Mouse (Mus musculus) forebrain, embryonic 12.5 days (tissue): ENCODE data around the gene Tfb2m. TPM values are rescaled to one million over a fixed set of nuclear protein-coding genes. Genes with fewer than 3 reads are reported as not detected.
"Not testable (repeated sequence)": the region's sequence is repeated elsewhere in the genome, so short reads cannot be mapped to it uniquely, and the experiment has no call there.

Experiments
- ATAC-seq: fragments of 200-750 bp; cut with Nextera tagmentation; 2 replicates; pipeline ENCODE4 v1.8.0; 2017; ENCODE audit warnings: moderate TSS enrichment; ENCODE audit not compliant: low FRiP score
- H3K27ac ChIP-seq: fragments of 300-500 bp; sonication (generic); 2 replicates; pipeline ENCODE4 v1.5.1; 2016; ENCODE audit warnings: mild to moderate bottlenecking
- H3K27me3 ChIP-seq: fragments of 300-500 bp; sonication (generic); 2 replicates; pipeline ENCODE4 v1.6.1; 2016; ENCODE audit warnings: mild to moderate bottlenecking
- H3K36me3 ChIP-seq: fragments of 300-500 bp; sonication (generic); replicated peaks from 2 replicates; pipeline ENCODE4 v1.6.1; 2016; ENCODE audit warnings: mild to moderate bottlenecking
- H3K4me1 ChIP-seq: fragments of 300-500 bp; sonication (generic); 2 replicates; pipeline ENCODE4 v1.6.1; 2016
- H3K4me2 ChIP-seq: fragments of 300-500 bp; sonication (generic); 2 replicates; pipeline ENCODE4 v1.6.1; 2016; ENCODE audit warnings: mild to moderate bottlenecking, moderate library complexity
- H3K4me3 ChIP-seq: fragments of 300-500 bp; sonication (generic); replicated peaks from 2 replicates; pipeline ENCODE4 v1.5.1; 2016; ENCODE audit warnings: mild to moderate bottlenecking
- H3K9ac ChIP-seq: fragments of 300-500 bp; sonication (generic); 2 replicates; pipeline ENCODE4 v1.6.1; 2016; ENCODE audit warnings: mild to moderate bottlenecking
- H3K9me3 ChIP-seq: fragments of 300-500 bp; sonication (generic); 2 replicates; pipeline ENCODE4 v1.6.1; 2016
- WGBS: fragments of 180-500 bp; shearing (Covaris S2); methylation state at CpG from one replicate; pipeline ENCODE4 v1.1.7; 2016; 5-methylcytosine and 5-hydroxymethylcytosine counted together
- polyA plus RNA-seq: library from polyadenylated mRNA; unstranded; fragments of >200 nt; fragmentation: Nextera tagmentation; extraction: Ambion mirVana; gene quantifications from 2 replicates; pipeline ENCODE4 v1.2.1, GENCODE M21; 2016

Tfb2m gene
- 33.6 and 33.7 TPM in 2 replicates for polyA plus RNA-seq

GRCm38 (mm10) chr1:179545768-179546550 is at the start of gene Tfb2m, which contains the start of gene Cnst:
Gene Tfb2m (minus strand): TSS chr1:179546267.
Gene Cnst (plus strand): TSS chr1:179546370.
- H3K27me3 ChIP-seq, H3K9me3 ChIP-seq, H3K36me3 ChIP-seq: not testable (repeated sequence)
- peak within 1 kb of the TSS; percentile 80 for H3K4me3 ChIP-seq
- peak within 1 kb of the TSS; percentile 77 for H3K4me2 ChIP-seq
- peak within 1 kb of the TSS; percentile 78 for H3K9ac ChIP-seq
- under 1% methylated on average over 69 of the region's 69 CpGs for WGBS
- peak; percentile 100 for ATAC-seq
- peak within 1 kb of the TSS; percentile 96 for H3K27ac ChIP-seq
- H3K4me1 ChIP-seq = peaks cover 28% of the 10 kb centered on the region

- no peak overlapping the region for H3K4me2 ChIP-seq
- H3K27me3 ChIP-seq = no peaks in the 10 kb centered on the region
- H3K4me1 ChIP-seq = no peaks in the 10 kb centered on the region
- ATAC-seq = no peak
- H3K4me3 ChIP-seq = no peak overlapping the region
- no peak overlapping the region for H3K9ac ChIP-seq
- H3K36me3 ChIP-seq = peaks cover 8% of the 10 kb centered on the region; the same call in 1 of the 2 replicates
- H3K27ac ChIP-seq = no peak overlapping the region
- 66% methylated on average over 7 of the region's 7 CpGs for WGBS
- H3K9me3 ChIP-seq = no peaks in the 10 kb centered on the region
Observed at GRCm38 (mm10) chr1:179592972-179593371, 46.9 kb upstream of the Tfb2m start.

GRCm38 (mm10) chr1:179592143-179592542 is 46.1 kb upstream of the Tfb2m start:
- 84% methylated on average over 2 of the region's 2 CpGs for WGBS
- Histone ChIP-seq H3K4me3 (no peak overlapping the region), H3K9ac (no peak overlapping the region), H3K27ac (no peak overlapping the region), H3K9me3 (no peaks in the 10 kb centered on the region), H3K4me1 (no peaks in the 10 kb centered on the region), H3K4me2 (no peak overlapping the region), H3K27me3 (no peaks in the 10 kb centered on the region), H3K36me3 (peaks cover 8% of the 10 kb centered on the region; the same call in 1 of the 2 replicates)
- no peak for ATAC-seq

- no peak for ATAC-seq
- no peak overlapping the region for H3K4me3 ChIP-seq
- no peaks in the 10 kb centered on the region for H3K27me3 ChIP-seq
- no peak overlapping the region for H3K9ac ChIP-seq
- 85% methylated on average over 12 of the region's 12 CpGs for WGBS
- H3K4me2 ChIP-seq = no peak overlapping the region
- peaks cover 1% of the 10 kb centered on the region for H3K4me1 ChIP-seq
- H3K36me3 ChIP-seq = peaks cover 8% of the 10 kb centered on the region; the same call in 1 of the 2 replicates
- H3K9me3 ChIP-seq = no peaks in the 10 kb centered on the region
- no peak overlapping the region for H3K27ac ChIP-seq
Observed at GRCm38 (mm10) chr1:179591639-179592038, 45.6 kb upstream of the Tfb2m start.

- H3K4me2 ChIP-seq = no peak overlapping the region
- H3K36me3 ChIP-seq = peaks cover 7% of the 10 kb centered on the region; the same call in 1 of the 2 replicates
- no peak overlapping the region for H3K4me3 ChIP-seq
- no peak overlapping the region for H3K27ac ChIP-seq
- H3K27me3 ChIP-seq = no peaks in the 10 kb centered on the region
- WGBS = 82% methylated on average over 4 of the region's 4 CpGs
- peaks cover 5% of the 10 kb centered on the region for H3K4me1 ChIP-seq
- no peak overlapping the region for H3K9ac ChIP-seq
- H3K9me3 ChIP-seq = no peaks in the 10 kb centered on the region
- no peak for ATAC-seq
Observed at GRCm38 (mm10) chr1:179588230-179588629, 42.2 kb upstream of the Tfb2m start.

GRCm38 (mm10) chr1:179586430-179587095 is 40.5 kb upstream of the Tfb2m start:
- peaks cover 5% of the 10 kb centered on the region for H3K4me1 ChIP-seq
- no peak overlapping the region for H3K4me2 ChIP-seq
- H3K27ac ChIP-seq = no peak overlapping the region
- WGBS = 57% methylated on average over 3 of the region's 3 CpGs
- H3K4me3 ChIP-seq = no peak overlapping the region
- no peak overlapping the region for H3K9ac ChIP-seq
- ATAC-seq = no peak
- no peaks in the 10 kb centered on the region for H3K27me3 ChIP-seq
- H3K36me3 ChIP-seq = no peaks in the 10 kb centered on the region
- H3K9me3 ChIP-seq = no peaks in the 10 kb centered on the region

GRCm38 (mm10) chr1:179585646-179586045 is 39.6 kb upstream of the Tfb2m start:
- no peak overlapping the region for H3K27ac ChIP-seq
- WGBS = 83% methylated on average over 9 of the region's 9 CpGs

GRCm38 (mm10) chr1:179584220-179584619 is 38.2 kb upstream of the Tfb2m start:
- no peak overlapping the region for H3K27ac ChIP-seq
- no peak overlapping the region for H3K9ac ChIP-seq
- no peaks in the 10 kb centered on the region for H3K27me3 ChIP-seq
- H3K4me2 ChIP-seq = no peak overlapping the region
- H3K36me3 ChIP-seq = peaks cover 10% of the 10 kb centered on the region; the same call in 1 of the 2 replicates
- no peak for ATAC-seq
- H3K9me3 ChIP-seq = no peaks in the 10 kb centered on the region
- 91% methylated on average over 4 of the region's 4 CpGs for WGBS
- peaks cover 5% of the 10 kb centered on the region for H3K4me1 ChIP-seq
- no peak overlapping the region for H3K4me3 ChIP-seq

More at GRCm38 (mm10) chr1:179585646-179586045, 39.6 kb upstream of the Tfb2m start:
- no peaks in the 10 kb centered on the region for H3K27me3 ChIP-seq
- H3K9me3 ChIP-seq = no peaks in the 10 kb centered on the region
- peaks cover 5% of the 10 kb centered on the region for H3K4me1 ChIP-seq
- H3K4me3 ChIP-seq = no peak overlapping the region
- no peak for ATAC-seq
- H3K4me2 ChIP-seq = no peak overlapping the region
- no peaks in the 10 kb centered on the region for H3K36me3 ChIP-seq
- no peak overlapping the region for H3K9ac ChIP-seq

- H3K27me3 ChIP-seq = no peaks in the 10 kb centered on the region
- no peak overlapping the region for H3K4me3 ChIP-seq
- ATAC-seq = no peak
- no peak overlapping the region for H3K9ac ChIP-seq
- H3K27ac ChIP-seq = no peak overlapping the region
- H3K4me1 ChIP-seq = peaks cover 5% of the 10 kb centered on the region
- peaks cover 11% of the 10 kb centered on the region; the same call in 1 of the 2 replicates for H3K36me3 ChIP-seq
- H3K4me2 ChIP-seq = no peak overlapping the region
- H3K9me3 ChIP-seq = no peaks in the 10 kb centered on the region
- WGBS = 93% methylated on average over 3 of the region's 3 CpGs
Observed at GRCm38 (mm10) chr1:179583090-179583489, 37.0 kb upstream of the Tfb2m start.

- H3K4me2 ChIP-seq = no peak overlapping the region
- H3K4me1 ChIP-seq = peaks cover 5% of the 10 kb centered on the region
- no peak for ATAC-seq
- H3K36me3 ChIP-seq = peaks cover 11% of the 10 kb centered on the region; the same call in 1 of the 2 replicates
- H3K4me3 ChIP-seq = no peak overlapping the region
- no peak overlapping the region for H3K27ac ChIP-seq
- no peaks in the 10 kb centered on the region for H3K27me3 ChIP-seq
- no peak overlapping the region for H3K9ac ChIP-seq
- H3K9me3 ChIP-seq = no peaks in the 10 kb centered on the region
- WGBS = 75% methylated on average over 6 of the region's 6 CpGs
Observed at GRCm38 (mm10) chr1:179582021-179582433, 36.0 kb upstream of the Tfb2m start.

GRCm38 (mm10) chr1:179581422-179581821 is 35.4 kb upstream of the Tfb2m start:
- H3K9me3 ChIP-seq = no peaks in the 10 kb centered on the region
- H3K4me2 ChIP-seq = no peak overlapping the region
- no peak for ATAC-seq
- no peak overlapping the region for H3K27ac ChIP-seq
- no peak overlapping the region for H3K4me3 ChIP-seq
- WGBS = 88% methylated on average over 10 of the region's 10 CpGs
- no peak overlapping the region for H3K9ac ChIP-seq
- H3K27me3 ChIP-seq = no peaks in the 10 kb centered on the region
- H3K36me3 ChIP-seq = peaks cover 11% of the 10 kb centered on the region; the same call in 1 of the 2 replicates
- H3K4me1 ChIP-seq = peaks cover 1% of the 10 kb centered on the region

- peaks cover 11% of the 10 kb centered on the region; the same call in 1 of the 2 replicates for H3K36me3 ChIP-seq
- H3K27ac ChIP-seq = no peak overlapping the region
- H3K4me3 ChIP-seq = no peak overlapping the region
- H3K27me3 ChIP-seq = no peaks in the 10 kb centered on the region
- 85% methylated on average over 8 of the region's 8 CpGs for WGBS
- H3K9ac ChIP-seq = no peak overlapping the region
- no peaks in the 10 kb centered on the region for H3K9me3 ChIP-seq
- H3K4me2 ChIP-seq = no peak overlapping the region
- no peak for ATAC-seq
- no peaks in the 10 kb centered on the region for H3K4me1 ChIP-seq
Observed at GRCm38 (mm10) chr1:179580200-179580599, 34.1 kb upstream of the Tfb2m start.
